Comparison of ENCODE assay signal across 9 mouse cellular contexts in the genomic region with DNA sequence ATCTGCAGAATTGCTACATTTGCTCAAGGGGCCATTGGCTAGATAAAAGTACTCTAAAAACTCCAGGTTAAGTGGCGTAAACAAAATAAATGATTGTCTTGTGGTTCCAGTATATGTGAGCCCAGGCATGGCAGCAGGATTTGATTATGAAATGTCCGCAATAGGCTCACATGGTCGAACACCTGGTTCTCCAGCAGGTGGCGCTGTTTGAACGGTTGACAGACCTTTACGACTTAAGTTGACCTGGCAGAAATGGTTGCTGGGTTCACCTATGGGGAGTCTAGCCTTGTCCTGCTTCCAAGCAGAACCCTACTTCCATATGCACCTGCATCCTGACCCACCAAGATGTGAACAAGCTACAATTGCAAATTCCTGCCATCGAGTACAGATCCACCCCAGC. TPM values are rescaled to one million over a fixed set of nuclear protein-coding genes. Genes with fewer than 3 reads are reported as not detected.
DNase-seq lines count a peak whose midpoint lies in the region; ATAC-seq and TF ChIP-seq lines count a peak whose summit lies in the region.
"Had no signal": no experiment of that assay in that cellular context is flagged by ENCODE, and none has a peak within 500 bp of the region (broad histone marks: within the 10 kb centered on the region; RNA-seq: fewer than 3 reads in every experiment).

No protein-coding gene starts in this region.

- H3K4me2 ChIP-seq in limb, embryonic 11.5 days (ENCODE audit: low read depth, severe bottlenecking): no peak overlapping the region
- H3K4me2 ChIP-seq: limb, embryonic 13.5 days had no signal

- TF ChIP-seq CTCF in gastrocnemius, adult 2 months (IDR thresholded peaks at IDR 0.05): peak; percentile 70
- peak; percentile 55; the same call in 1 of the 2 replicates for TF ChIP-seq CTCF in spleen, adult 2 months (IDR thresholded peaks at IDR 0.05; ENCODE audit: extremely low read depth, insufficient read depth, insufficient read length, insufficient replicate concordance)

- H3K9me3 ChIP-seq in limb, embryonic 11.5 days (ENCODE audit: control insufficient read depth, low read length): no peaks in the 10 kb centered on the region

- TF ChIP-seq POLR2A in spleen, adult 2 months (IDR thresholded peaks at IDR 0.05; ENCODE audit: low read depth, low read length): no peak

- H3K27ac ChIP-seq in gastrocnemius, adult 2 months: no peak overlapping the region
- no peak overlapping the region for H3K27ac ChIP-seq in limb, embryonic 11.5 days (replicated peaks; ENCODE audit: low read depth, low read length)
- H3K27ac ChIP-seq in spleen, adult 2 months (ENCODE audit: insufficient read depth, low read length): no peak overlapping the region
- H3K27ac ChIP-seq: limb, embryonic 13.5 days had no signal

- no peaks in the 10 kb centered on the region for H3K36me3 ChIP-seq in limb, embryonic 11.5 days (ENCODE audit: control insufficient read depth, insufficient read depth, low read length)
- no peaks in the 10 kb centered on the region for H3K36me3 ChIP-seq in spleen, adult 2 months (ENCODE audit: control insufficient read depth, insufficient read depth, low read length)
- H3K36me3 ChIP-seq: limb, embryonic 13.5 days had no signal

- ATAC-seq in limb, embryonic 11.5 days (ENCODE audit: insufficient number of reproducible peaks, low FRiP score, low TSS enrichment, low read depth): no peak

- H3K27me3 ChIP-seq in limb, embryonic 11.5 days (ENCODE audit: control insufficient read depth, insufficient read depth, low read length): no peaks in the 10 kb centered on the region
- no peaks in the 10 kb centered on the region for H3K27me3 ChIP-seq in spleen, adult 2 months (ENCODE audit: control insufficient read depth, insufficient read depth, low read length)

- no peak overlapping the region for H3K4me3 ChIP-seq in gastrocnemius, adult 2 months
- H3K4me3 ChIP-seq in limb, embryonic 11.5 days (ENCODE audit: low read depth, low read length): no peak overlapping the region
- no peak overlapping the region for H3K4me3 ChIP-seq in spleen, adult 2 months (ENCODE audit: extremely low read depth, insufficient read depth, insufficient read length)
- H3K4me3 ChIP-seq: limb, embryonic 13.5 days had no signal

- H3K9ac ChIP-seq in limb, embryonic 11.5 days (ENCODE audit: low read length): no peak overlapping the region
- H3K9ac ChIP-seq: limb, embryonic 13.5 days had no signal

- no peaks in the 10 kb centered on the region for H3K4me1 ChIP-seq in limb, embryonic 11.5 days (ENCODE audit: control insufficient read depth, insufficient read depth, low read length)
- no peaks in the 10 kb centered on the region for H3K4me1 ChIP-seq in spleen, adult 2 months (ENCODE audit: control insufficient read depth, insufficient read depth, insufficient read length)

- intact Hi-C loops in gastrocnemius, adult 2 months (cut with DNase I): no loop called here

- 49% methylated on average over 7 of the region's 7 CpGs for WGBS in limb, embryonic 11.5 days
- 46% methylated on average over 7 of the region's 7 CpGs for WGBS in spleen, adult 2 months

- peak; percentile 72 for DNase-seq in gastrocnemius, adult 2 months
- DNase-seq in gastrocnemius, postnatal 25 days: no peak
- peak; percentile 32 for DNase-seq in urinary bladder, postnatal 25 days (ENCODE audit: low spot score)
- no peak for DNase-seq in urinary bladder, postnatal 4 days (ENCODE audit: low spot score in 2 of 2)
- peak; percentile 38 to 66 for DNase-seq in cerebellum, postnatal 25 days
- peak; percentile 74 for DNase-seq in limb, embryonic 11.5 days (ENCODE audit: low spot score)
- DNase-seq in spleen, adult 2 months (ENCODE audit: low read depth in 1 of 2, low spot score in 2 of 2): peak in 1 of 2 experiments; percentile 50
- no peak for DNase-seq in right cerebral cortex, postnatal 25 days

RNA-seq across cellular contexts. Expression of a gene that starts 21.7 kb away (rescaled TPM):
- total RNA-seq in gastrocnemius, adult 2 months (2021): 10 to 100 TPM; 18.8 to 20.5 TPM
- 10 to 100 TPM; 16.8 to 18.5 TPM for total RNA-seq in gastrocnemius, postnatal 25 days (2021)
- 22.5 and 24.2 TPM in 2 replicates for polyA plus RNA-seq in limb, embryonic 11.5 days (2014; fragmentation: Nextera tagmentation; extraction: Ambion mirVana)
- 13.3 and 14.7 TPM in 2 replicates for polyA plus RNA-seq in spleen, adult 2 months (2012; rRNA removed)

Comparison
In these comparisons a context has a peak if more than half of its experiments do, and no peak if none do; other contexts are left out.
1. DNase-seq: peak in gastrocnemius, adult 2 months (single experiment), urinary bladder, postnatal 25 days (single experiment), cerebellum, postnatal 25 days (2 of 2) and limb, embryonic 11.5 days (single experiment); none in gastrocnemius, postnatal 25 days (single experiment), urinary bladder, postnatal 4 days (0 of 2) and right cerebral cortex, postnatal 25 days (single experiment).